Mouse (Mus musculus) heart, adult 9 months (tissue): Measurements from ENCODE around the gene Dapk2.

Experiments used
- DNase-seq, 2 experiments: peaks; one replicate each; pipeline ENCODE4 v3.0.0; 2022; ENCODE audit warnings: low spot score in 2 of 2

The Dapk2 gene

DNA sequence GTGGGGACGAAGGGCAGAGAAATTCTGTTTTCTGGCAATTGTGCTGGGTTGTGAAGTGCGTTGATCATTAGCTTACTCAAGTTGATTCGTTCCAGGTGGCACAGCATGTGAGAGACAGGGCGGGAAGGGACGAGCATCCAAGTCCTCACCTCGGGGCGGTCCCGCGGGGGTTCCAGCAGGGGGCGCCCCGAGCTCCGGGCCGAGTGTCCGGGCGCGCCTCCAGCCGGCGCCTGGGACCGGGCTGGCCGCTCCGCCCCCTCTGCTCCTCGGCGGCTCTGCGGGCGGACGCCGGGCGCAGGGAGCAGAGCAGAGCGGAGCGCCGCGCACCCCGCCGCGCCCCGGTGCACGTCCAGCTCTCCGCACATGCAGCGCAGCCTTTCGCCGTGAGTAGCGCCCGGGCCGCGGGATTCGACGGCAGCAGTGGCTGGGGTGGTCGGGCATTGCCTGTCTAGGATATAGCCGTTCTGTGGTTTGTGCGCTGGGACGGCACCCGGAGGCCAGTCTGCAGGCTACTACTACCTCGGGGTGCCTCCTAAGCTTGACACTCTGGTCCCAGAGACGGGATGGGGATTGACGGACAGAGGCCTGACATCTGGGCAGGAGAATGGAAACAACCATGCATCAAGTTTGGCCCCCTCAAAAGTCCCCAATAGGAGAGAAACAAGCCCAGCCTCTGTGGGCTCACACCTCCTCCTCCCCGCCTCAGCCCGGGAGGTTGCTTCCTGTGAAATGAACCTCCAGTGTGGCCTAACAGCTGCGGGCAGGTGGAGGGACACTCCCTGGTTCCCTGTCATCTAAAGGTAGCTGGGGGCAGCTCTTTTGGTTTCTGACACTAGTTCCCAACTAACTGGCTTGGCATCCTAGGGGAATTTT is at the start of gene Dapk2:
Gene Dapk2 (plus strand): TSS at position 266 of the 873 bp plus-strand sequence.
- peak; percentile 78 to 85 for DNase-seq

DNA sequence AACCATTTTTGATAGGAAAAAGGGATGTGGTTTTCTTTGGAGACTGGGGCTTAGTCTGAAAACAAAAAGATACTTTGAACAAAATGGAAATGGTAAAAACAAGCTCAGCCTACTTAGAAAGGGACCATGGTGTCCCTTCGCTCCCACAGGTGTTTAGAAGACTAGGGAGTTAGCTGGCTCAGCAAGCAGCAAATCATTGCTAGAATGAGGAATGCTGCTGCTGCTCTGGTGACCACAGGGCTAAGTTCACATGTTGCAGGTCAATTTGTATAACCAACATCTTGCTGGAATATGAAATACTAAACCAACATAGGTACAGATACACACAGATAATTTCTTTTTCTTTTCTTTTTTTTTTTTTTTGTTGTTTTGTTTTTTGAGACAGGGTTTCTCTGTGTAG is 48.4 kb upstream of the Dapk2 start:
- no peak for DNase-seq

- no peak for DNase-seq
These were observed 47.9 kb upstream of the Dapk2 start for GRCm38 (mm10) chr9:66110126-66110525.

GRCm38 (mm10) chr9:66110611-66111379 is 47.2 kb upstream of the Dapk2 start:
- no peak for DNase-seq

DNA sequence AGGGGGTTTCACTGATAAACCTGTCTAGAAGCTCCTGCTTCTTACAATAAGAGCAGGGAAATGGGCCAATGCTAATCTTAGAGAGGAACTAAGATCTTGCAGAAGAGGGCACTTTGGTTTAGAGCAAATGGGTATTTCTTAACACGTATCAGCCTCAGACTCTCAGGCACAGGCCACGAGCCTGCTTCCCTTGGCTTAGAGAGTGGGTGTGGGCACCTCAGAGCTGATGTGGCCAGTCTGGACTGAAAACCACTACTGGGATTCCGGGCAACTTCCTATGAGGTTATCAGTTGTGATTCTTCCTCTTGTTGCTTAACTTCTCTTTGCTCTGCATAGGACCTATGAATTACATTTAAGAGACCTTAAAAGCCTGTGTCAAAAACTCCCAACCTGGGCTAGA is 43.7 kb upstream of the Dapk2 start:
- no peak for DNase-seq

GRCm38 (mm10) chr9:66116890-66117289 is 41.1 kb upstream of the Dapk2 start:
- DNase-seq: peak; percentile 34 to 61

DNA sequence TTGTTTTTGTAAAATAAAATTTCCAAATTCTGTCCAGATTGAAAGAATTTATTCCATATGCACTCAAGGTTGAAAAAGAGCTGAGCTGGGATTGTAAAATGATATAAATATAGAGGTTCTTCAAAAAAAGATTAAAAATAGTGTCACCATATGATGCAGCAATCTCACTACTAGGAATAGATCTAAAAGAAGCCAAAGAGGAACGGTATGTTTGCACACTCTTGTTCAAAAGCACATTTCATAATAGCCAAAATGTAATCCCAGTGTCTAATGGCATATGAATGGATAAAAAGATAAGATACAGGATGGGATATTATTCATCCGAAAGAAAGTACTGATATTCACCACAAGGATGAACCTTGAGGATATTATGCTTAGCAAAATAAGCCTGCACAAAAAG is 38.5 kb upstream of the Dapk2 start:
- DNase-seq: no peak

- DNase-seq: no peak
These were observed 37.9 kb upstream of the Dapk2 start for GRCm38 (mm10) chr9:66120106-66120505.

DNA sequence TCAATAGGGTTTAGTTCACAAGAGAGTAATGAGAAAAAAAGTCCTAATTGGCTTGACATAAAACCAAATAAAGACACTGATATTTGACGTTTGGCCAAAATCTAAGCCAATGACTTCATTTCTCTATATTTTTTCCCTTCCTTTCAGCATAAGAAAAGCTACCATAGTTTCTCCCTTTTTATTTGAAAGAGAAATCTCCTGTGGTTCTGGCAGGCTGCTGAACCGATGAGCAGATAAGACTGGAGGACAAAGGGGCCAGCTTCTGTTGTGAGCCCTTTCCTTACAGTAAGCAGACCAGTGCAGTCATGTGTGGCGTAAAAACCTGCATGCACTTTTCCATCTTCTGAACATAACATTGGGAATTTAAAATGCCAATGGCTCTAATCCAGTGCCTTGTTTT is 37.1 kb upstream of the Dapk2 start:
- DNase-seq: no peak

- DNase-seq: no peak
These were observed 36.6 kb upstream of the Dapk2 start for GRCm38 (mm10) chr9:66121421-66121820.

DNA sequence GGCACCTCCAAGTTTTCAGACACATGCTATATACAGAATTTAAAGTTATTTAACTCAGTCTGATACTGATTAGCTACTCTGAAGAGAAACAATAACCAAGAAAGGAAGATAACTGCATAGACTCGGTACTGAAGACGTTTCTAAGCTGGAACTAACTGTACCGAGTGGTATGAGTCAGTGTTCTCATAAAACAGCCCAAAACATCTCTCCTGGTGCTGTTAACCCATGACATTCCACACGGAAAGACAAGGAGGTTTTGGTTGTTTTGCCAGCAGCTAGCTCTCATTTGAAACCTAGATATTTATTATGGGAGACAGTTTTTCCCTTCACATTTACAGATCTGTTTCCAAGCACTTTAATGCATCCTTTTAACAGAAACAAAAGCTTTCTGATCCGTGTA is 34.4 kb upstream of the Dapk2 start:
- no peak for DNase-seq

DNA sequence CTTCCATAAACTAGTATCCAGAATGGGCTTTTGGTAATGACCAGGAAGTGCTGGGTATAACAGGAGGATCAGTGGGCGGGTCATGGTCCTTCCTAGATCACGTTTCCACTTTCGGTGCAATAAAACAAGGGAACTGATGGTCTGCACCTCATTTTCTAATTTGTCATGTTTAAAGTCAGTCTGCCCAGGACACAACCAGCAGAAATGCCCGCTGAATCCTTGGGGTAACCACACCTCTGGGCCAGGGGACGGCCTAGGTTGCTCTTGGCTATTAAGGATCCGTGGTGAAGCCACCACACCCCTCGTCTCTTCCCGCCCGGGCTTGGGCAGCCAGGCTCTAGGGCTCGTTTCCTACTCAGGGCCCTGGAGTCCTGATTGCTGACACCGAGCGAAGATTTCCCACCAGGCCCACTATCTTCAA is 33.9 kb upstream of the Dapk2 start:
- no peak for DNase-seq

GRCm38 (mm10) chr9:66124681-66125542 is 33.1 kb upstream of the Dapk2 start:
- DNase-seq: peak; percentile 98

DNA sequence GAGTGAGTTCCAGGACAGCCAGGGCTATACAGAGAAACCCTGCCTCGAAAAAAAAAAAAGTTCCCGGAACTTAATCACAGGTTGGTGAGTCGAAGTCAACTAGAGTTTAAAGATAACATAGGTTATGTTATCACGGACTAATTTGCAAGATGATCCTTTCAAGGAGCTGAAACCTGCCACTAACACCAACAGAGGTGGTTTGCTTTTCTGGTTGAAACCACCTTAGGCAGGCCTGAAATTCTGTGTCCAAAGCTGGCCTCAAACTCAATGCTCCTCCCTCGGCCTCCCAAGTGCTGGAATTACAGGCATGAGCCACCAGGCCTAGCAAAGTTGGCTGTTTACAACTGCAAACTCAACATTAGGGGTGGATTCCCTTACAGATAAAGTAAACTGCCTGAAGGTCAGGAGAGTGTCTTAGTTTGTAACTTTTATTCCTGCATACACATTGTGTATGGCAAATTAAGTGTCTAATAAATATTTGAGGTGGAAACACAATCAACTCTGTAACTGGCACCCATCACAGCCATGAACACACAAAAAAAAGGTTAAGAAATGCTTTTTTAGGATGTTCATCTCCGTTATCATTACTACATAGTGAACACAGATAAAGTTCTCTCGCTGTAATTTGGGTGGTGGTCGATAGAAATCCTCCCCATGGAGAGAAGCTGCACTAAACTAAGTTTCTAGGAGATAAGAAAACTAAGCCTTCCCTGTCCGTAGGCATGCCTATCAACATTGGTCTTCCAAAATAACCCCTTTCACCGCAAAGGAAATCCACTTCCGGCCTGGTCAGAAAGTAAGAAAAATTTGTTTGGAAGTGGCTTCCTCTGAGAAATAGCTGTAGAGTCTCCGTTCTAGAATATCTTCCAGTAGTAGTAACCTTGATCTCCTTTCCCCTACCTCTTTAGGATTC is 32.2 kb upstream of the Dapk2 start:
- DNase-seq: peak in 1 of 2 experiments; percentile 16

- DNase-seq: peak; percentile 95 to 96
These were observed 31.4 kb upstream of the Dapk2 start, which contains the start of the genes Snx1 and Ciao2a for GRCm38 (mm10) chr9:66126456-66127192. Gene Snx1, minus strand, starts transcription at chr9:66126587. Gene Ciao2a, plus strand, starts transcription at chr9:66126611.

DNA sequence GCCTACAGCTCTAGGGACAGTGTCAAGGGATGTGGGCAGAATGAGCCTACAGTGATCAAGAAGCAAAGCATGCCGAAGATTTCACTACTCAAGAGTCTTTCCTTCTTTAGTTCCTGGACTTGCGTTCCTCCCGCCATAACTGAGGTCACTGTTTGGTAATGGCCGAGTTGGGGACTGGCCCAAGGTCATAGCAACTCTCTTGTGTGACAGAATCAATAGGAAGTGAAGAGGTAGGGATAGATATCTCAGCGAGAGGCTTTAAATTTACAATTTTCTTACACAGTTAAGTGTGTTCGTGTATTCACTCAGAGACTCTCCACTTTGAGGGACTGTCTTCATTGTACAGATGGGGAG is 30.9 kb upstream of the Dapk2 start:
- no peak for DNase-seq

DNA sequence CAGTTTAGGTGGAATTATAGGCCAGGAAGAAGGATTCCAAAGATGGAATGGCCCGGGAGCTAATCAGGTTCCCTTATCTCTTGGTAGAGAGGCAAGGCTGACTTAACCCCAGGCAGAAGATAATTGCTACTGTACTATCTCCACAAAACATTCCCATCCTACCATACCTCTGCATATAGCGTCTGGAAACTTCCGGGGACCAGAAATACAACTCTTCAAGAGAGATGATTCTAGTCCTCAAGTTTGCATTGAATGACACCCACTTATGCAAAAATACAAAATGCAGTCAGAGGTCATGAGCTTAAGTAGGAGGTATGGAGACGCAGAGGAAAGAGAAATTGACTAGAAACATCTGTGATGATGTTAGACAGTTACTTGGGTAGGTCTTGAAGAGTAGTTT is 30.1 kb upstream of the Dapk2 start:
- DNase-seq: no peak

DNA sequence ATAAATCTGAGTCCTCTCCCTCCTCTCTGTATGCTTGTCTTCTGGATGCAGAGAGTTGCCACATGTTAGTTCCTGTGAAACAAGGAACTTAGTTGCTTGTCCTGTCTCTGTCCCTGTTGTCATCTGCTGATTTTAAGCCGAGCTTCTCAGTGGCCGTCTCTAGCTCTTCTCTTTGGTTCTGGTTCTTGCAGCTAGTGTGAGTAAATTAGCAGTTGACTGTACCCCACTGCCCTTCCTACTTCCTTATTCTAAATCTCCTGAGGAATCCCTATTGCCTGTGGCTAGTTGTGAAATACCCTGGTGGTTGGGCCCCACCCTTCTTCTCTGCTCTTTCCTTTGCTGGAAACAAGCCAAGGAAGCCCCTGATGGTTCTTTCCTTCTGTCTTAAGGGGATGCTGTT is 26.6 kb upstream of the Dapk2 start:
- peak in 1 of 2 experiments; percentile 39 for DNase-seq

DNA sequence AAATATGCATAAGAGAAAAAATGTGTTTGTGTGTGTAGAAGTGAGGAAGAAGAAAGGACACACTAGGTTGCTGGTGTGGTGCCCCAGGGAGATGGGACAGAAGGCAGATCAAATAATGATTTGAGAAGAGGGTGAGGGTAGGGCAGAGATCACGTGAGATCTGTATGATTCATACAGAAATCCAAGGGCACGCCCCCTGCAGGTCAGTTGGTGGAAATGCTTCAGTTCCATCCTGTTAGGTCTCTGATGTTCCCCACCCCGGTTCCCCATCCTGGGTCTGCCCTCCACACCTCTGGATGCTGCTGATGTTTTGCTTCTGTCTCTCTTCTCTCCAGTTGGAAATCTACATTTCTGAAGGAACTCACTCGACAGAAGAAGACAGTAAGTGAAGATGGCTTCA is 22.1 kb upstream of the Dapk2 start:
- DNase-seq: no peak

- DNase-seq: no peak
These were observed 19.8 kb upstream of the Dapk2 start for GRCm38 (mm10) chr9:66138193-66138592.
